Mouse (Mus musculus): ENCODE data around the gene Ppip5k2. TPM values are rescaled to one million over a fixed set of nuclear protein-coding genes. Genes with fewer than 3 reads are reported as not detected.

Ppip5k2 gene
- polyA plus RNA-seq, 1 experiment: 3.7 TPM

DNA sequence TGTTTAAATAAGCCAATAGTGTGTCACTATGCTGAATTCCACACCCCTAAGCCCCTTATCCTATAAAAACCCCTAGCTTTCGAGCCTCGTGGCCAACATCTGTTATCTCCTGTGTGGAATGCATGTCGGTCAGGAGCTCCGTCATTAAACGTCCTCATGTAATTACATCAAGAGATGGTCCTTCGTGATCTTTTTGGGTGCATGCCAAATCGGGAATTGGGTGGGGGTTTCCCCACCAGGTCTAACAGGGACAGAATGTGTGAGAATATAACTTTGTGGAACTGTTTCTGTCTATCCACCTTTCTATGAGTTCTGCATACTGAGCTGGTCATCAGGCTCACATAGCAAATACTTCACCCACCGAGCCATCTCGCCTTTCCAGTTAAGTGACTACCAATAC lies 25.7 kb upstream of the Ppip5k2 start:
- no peak overlapping the region for H3K4me3 ChIP-seq
- no peak overlapping the region for H3K4me2 ChIP-seq (ENCODE audit: low read depth)
- no peaks in the 10 kb centered on the region for H3K36me3 ChIP-seq (ENCODE audit: control insufficient read depth, insufficient read depth)
- TF ChIP-seq SRF (IDR thresholded peaks at IDR 0.05; ENCODE audit: control insufficient read depth, insufficient read length, low read depth) (no peak), TCF3 (IDR thresholded peaks at IDR 0.05; ENCODE audit: insufficient read length, low read depth) (no peak), REST (IDR thresholded peaks at IDR 0.05; ENCODE audit: insufficient read depth, insufficient read length) (no peak), TCF12 (IDR thresholded peaks at IDR 0.05; ENCODE audit: insufficient read depth, poor library complexity, severe bottlenecking) (no peak), MYOG (IDR thresholded peaks at IDR 0.05; ENCODE audit: control insufficient read depth in 1 of 3, insufficient read depth in 1 of 3, insufficient read length in 2 of 3, low read depth in 2 of 3) (no peak)
- H3K27me3 ChIP-seq (ENCODE audit: control insufficient read depth, insufficient read depth, insufficient read length): no peaks in the 10 kb centered on the region
- H3K79me2 ChIP-seq (ENCODE audit: control insufficient read depth, insufficient read depth): no peaks in the 10 kb centered on the region
- H3ac ChIP-seq (ENCODE audit: control insufficient read depth, insufficient read length): no peak overlapping the region

DNA sequence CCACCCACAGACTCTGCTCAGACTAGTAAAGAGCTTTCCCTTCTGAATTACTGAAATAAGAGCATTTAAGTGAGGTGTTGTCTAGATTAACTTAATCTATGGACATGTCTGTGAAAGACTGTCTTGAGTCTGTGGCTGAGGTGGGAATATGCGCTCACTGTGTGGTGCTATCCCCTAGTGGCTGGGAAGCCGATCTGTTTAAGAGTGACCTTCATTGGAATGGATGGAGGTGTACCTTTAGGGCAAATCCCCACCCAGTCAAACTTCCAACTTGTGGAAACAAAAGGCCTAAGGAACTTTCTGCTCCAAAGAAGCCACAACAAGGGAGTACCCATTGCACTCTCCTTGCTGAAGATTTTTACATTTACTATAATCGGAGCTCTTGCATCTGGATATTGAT lies 23.9 kb upstream of the Ppip5k2 start:
- Histone ChIP-seq H3K4me3 (no peak overlapping the region), H3K4me2 (ENCODE audit: low read depth) (no peak overlapping the region), H3ac (ENCODE audit: control insufficient read depth, insufficient read length) (no peak overlapping the region), H3K79me2 (ENCODE audit: control insufficient read depth, insufficient read depth) (no peaks in the 10 kb centered on the region), H3K36me3 (ENCODE audit: control insufficient read depth, insufficient read depth) (no peaks in the 10 kb centered on the region), H3K27me3 (ENCODE audit: control insufficient read depth, insufficient read depth, insufficient read length) (no peaks in the 10 kb centered on the region)
- no peak for TF ChIP-seq POLR2AphosphoS2 (IDR thresholded peaks at IDR 0.05; ENCODE audit: insufficient read length, low read depth)
- no peak for TF ChIP-seq SRF (IDR thresholded peaks at IDR 0.05; ENCODE audit: control insufficient read depth, insufficient read length, low read depth)
- TF ChIP-seq MAX (IDR thresholded peaks at IDR 0.05; ENCODE audit: low read depth): no peak
- no peak for TF ChIP-seq REST (IDR thresholded peaks at IDR 0.05; ENCODE audit: insufficient read depth, insufficient read length)
- TF ChIP-seq POLR2A (IDR thresholded peaks at IDR 0.05; ENCODE audit: insufficient read length, low read depth): no peak
- no peak for TF ChIP-seq USF1 (IDR thresholded peaks at IDR 0.05; ENCODE audit: low read depth)
- TF ChIP-seq CEBPB (IDR thresholded peaks at IDR 0.05; ENCODE audit: insufficient read depth, poor library complexity, severe bottlenecking): no peak
- TF ChIP-seq TCF3 (IDR thresholded peaks at IDR 0.05; ENCODE audit: insufficient read length, low read depth): no peak
- TF ChIP-seq MYOG (IDR thresholded peaks at IDR 0.05; ENCODE audit: control insufficient read depth in 1 of 3, insufficient read depth in 1 of 3, insufficient read length in 2 of 3, low read depth in 2 of 3): no peak
- no peak for TF ChIP-seq TCF12 (IDR thresholded peaks at IDR 0.05; ENCODE audit: insufficient read depth, poor library complexity, severe bottlenecking)
- no peak for TF ChIP-seq MYOD1 (IDR thresholded peaks at IDR 0.05; ENCODE audit: control insufficient read depth in 1 of 3, insufficient read length in 2 of 3, low read depth in 2 of 3)
- TF ChIP-seq E2F4 (IDR thresholded peaks at IDR 0.05; ENCODE audit: insufficient read depth): no peak

DNA sequence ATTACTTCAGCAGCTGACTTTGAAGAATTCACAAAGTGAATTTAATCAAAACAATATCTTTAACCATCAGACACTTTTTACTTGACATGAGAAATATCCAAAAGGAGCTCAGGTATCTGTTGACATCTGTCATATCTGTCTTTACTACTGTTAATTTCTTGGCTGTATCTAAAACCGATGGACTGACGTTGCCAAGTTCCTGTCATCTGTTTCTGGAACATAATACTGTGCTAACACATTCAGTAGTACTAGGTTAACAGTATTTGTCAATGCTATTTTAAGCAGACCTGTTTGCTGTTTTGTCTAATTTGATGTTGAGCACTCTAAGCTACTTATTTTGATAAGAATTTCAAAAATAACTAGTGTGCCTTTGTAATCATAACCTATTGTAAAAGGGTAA lies 18.3 kb upstream of the Ppip5k2 start:
- Histone ChIP-seq H3K4me3 (no peak overlapping the region), H3K27me3 (ENCODE audit: control insufficient read depth, insufficient read depth, insufficient read length) (no peaks in the 10 kb centered on the region), H3K4me2 (ENCODE audit: low read depth) (no peak overlapping the region), H3K36me3 (ENCODE audit: control insufficient read depth, insufficient read depth) (no peaks in the 10 kb centered on the region), H3K79me2 (ENCODE audit: control insufficient read depth, insufficient read depth) (no peaks in the 10 kb centered on the region), H3ac (ENCODE audit: control insufficient read depth, insufficient read length) (no peak overlapping the region)
- TF ChIP-seq CEBPB (IDR thresholded peaks at IDR 0.05; ENCODE audit: insufficient read depth, poor library complexity, severe bottlenecking) (no peak), SRF (IDR thresholded peaks at IDR 0.05; ENCODE audit: control insufficient read depth, insufficient read length, low read depth) (no peak), POLR2AphosphoS2 (IDR thresholded peaks at IDR 0.05; ENCODE audit: insufficient read length, low read depth) (no peak)

DNA sequence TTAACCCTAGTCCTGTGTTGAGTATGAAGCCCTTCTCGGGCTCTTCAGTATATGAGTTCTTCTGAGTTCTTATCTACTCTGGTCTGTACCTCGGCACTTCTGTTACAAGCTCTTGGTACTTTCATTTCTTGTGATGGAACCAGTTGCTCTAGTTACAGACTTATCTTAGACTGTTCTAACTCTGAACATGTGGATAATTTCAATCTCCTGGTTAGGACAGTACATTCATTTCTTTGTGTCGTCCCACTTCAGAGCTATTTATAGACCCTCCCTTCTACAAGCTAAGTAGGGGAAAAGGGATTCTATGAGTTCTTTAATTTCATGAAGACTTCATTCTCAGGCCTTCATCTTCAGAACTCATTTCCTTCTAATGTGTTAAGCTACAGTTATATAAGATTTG lies 17.5 kb upstream of the Ppip5k2 start:
- TF ChIP-seq MAX (IDR thresholded peaks at IDR 0.05; ENCODE audit: low read depth): no peak
- no peak for TF ChIP-seq TCF3 (IDR thresholded peaks at IDR 0.05; ENCODE audit: insufficient read length, low read depth)
- no peak for TF ChIP-seq CEBPB (IDR thresholded peaks at IDR 0.05; ENCODE audit: insufficient read depth, poor library complexity, severe bottlenecking)
- TF ChIP-seq POLR2A (IDR thresholded peaks at IDR 0.05; ENCODE audit: insufficient read length, low read depth): no peak
- no peak for TF ChIP-seq MYOG (IDR thresholded peaks at IDR 0.05; ENCODE audit: control insufficient read depth in 1 of 3, insufficient read depth in 1 of 3, insufficient read length in 2 of 3, low read depth in 2 of 3)
- TF ChIP-seq SRF (IDR thresholded peaks at IDR 0.05; ENCODE audit: control insufficient read depth, insufficient read length, low read depth): no peak
- TF ChIP-seq USF1 (IDR thresholded peaks at IDR 0.05; ENCODE audit: low read depth): no peak
- no peak for TF ChIP-seq REST (IDR thresholded peaks at IDR 0.05; ENCODE audit: insufficient read depth, insufficient read length)
- no peak for TF ChIP-seq TCF12 (IDR thresholded peaks at IDR 0.05; ENCODE audit: insufficient read depth, poor library complexity, severe bottlenecking)
- no peak for TF ChIP-seq POLR2AphosphoS2 (IDR thresholded peaks at IDR 0.05; ENCODE audit: insufficient read length, low read depth)
- TF ChIP-seq MYOD1 (IDR thresholded peaks at IDR 0.05; ENCODE audit: control insufficient read depth in 1 of 3, insufficient read length in 2 of 3, low read depth in 2 of 3): no peak
- no peak for TF ChIP-seq E2F4 (IDR thresholded peaks at IDR 0.05; ENCODE audit: insufficient read depth)
- Histone ChIP-seq H3K4me2 (ENCODE audit: low read depth) (no peak overlapping the region), H3ac (ENCODE audit: control insufficient read depth, insufficient read length) (no peak overlapping the region), H3K27me3 (ENCODE audit: control insufficient read depth, insufficient read depth, insufficient read length) (no peaks in the 10 kb centered on the region), H3K36me3 (ENCODE audit: control insufficient read depth, insufficient read depth) (no peaks in the 10 kb centered on the region), H3K79me2 (ENCODE audit: control insufficient read depth, insufficient read depth) (no peaks in the 10 kb centered on the region), H3K4me3 (no peak overlapping the region)

DNA sequence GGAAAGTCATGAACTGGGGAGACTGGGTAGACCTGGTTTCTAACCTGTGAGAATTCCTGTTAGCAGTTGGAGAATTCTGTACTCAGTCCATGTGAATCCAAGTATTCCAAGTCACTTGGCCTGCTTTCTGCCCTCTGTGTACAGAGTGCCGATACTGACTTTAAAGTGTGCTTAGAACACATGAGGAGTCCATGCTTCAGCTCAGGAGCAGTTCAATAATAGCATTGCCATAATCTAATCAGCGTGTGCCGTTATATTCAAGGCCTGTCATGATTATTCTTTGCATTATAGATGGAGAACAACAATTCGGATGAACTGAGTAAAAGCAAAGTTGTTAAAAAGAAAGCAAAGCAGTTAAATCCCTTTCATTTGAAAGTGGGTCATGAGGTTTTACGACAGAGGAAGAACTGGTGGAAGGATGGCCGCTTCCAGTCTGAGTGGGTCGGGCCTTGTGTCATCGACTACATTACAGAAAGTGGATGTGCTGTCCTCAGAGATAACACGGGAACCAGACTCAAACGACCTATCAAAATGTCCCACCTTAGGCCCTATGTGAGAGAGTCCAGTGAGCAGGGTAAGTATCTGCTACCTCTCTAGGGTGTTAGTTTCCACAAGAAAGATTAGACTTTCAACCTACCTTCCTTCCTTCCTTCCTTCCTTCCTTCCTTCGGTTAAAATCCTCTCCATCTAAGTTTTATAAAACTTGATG lies 15.6 kb upstream of the Ppip5k2 start:
- TF ChIP-seq TCF12 (IDR thresholded peaks at IDR 0.05; ENCODE audit: insufficient read depth, poor library complexity, severe bottlenecking) (no peak), POLR2A (IDR thresholded peaks at IDR 0.05; ENCODE audit: insufficient read length, low read depth) (no peak), MYOD1 (IDR thresholded peaks at IDR 0.05; ENCODE audit: control insufficient read depth in 1 of 3, insufficient read length in 2 of 3, low read depth in 2 of 3) (no peak)
- H3ac ChIP-seq (ENCODE audit: control insufficient read depth, insufficient read length): no peak overlapping the region

More for the DNA sequence above, 15.6 kb upstream of the Ppip5k2 start:
- Histone ChIP-seq H3K4me2 (ENCODE audit: low read depth) (no peak overlapping the region), H3K79me2 (ENCODE audit: control insufficient read depth, insufficient read depth) (no peaks in the 10 kb centered on the region), H3K36me3 (ENCODE audit: control insufficient read depth, insufficient read depth) (no peaks in the 10 kb centered on the region), H3K27me3 (ENCODE audit: control insufficient read depth, insufficient read depth, insufficient read length) (no peaks in the 10 kb centered on the region), H3K4me3 (no peak overlapping the region)
